Mouse (Mus musculus) gastrocnemius, adult 18-20 months (tissue): ENCODE measurements around the gene Unkl. TPM values are rescaled to one million over a fixed set of nuclear protein-coding genes. Genes with fewer than 3 reads are reported as not detected.
A peak's percentile ranks its signal among the peaks of the same experiment; 100 is the strongest.

Experiments used
- DNase-seq: peaks from one replicate; pipeline ENCODE4 v3.0.0; 2021; ENCODE audit warnings: low spot score
- microRNA-seq: library from miRNA; unstranded; fragments of <30 nt; microRNA quantifications from one replicate; pipeline ENCODE4 v1.2.0, GENCODE M21; 2021
- total RNA-seq, 2 experiments: library from RNA; stranded (reverse); gene quantifications; 2 replicates each; pipeline ENCODE4 v1.2.3; 2021

Unkl gene
- total RNA-seq, 2 experiments from 2014 or later = 5.3 to 5.8 TPM

DNA sequence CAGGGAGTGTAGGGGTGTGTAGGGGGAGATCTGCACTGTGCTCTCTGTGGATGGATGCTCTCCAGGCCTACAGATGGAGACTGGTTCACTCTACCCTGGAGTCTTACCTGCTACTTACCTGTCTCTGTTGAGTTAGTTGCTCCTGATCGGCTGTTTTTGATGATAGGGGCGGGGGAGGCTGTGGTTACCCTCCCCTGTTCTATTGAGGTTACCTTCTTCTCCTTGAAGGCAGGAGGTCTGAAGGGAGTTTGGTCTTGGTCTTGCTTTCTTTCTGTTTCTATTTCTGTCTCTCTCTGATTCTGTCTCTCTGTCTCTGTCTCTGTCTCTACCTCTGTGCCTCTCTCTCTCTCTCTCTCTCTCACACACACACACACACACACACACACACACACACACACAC lies 66.9 kb downstream of the Unkl start:
- no peak for DNase-seq

DNA sequence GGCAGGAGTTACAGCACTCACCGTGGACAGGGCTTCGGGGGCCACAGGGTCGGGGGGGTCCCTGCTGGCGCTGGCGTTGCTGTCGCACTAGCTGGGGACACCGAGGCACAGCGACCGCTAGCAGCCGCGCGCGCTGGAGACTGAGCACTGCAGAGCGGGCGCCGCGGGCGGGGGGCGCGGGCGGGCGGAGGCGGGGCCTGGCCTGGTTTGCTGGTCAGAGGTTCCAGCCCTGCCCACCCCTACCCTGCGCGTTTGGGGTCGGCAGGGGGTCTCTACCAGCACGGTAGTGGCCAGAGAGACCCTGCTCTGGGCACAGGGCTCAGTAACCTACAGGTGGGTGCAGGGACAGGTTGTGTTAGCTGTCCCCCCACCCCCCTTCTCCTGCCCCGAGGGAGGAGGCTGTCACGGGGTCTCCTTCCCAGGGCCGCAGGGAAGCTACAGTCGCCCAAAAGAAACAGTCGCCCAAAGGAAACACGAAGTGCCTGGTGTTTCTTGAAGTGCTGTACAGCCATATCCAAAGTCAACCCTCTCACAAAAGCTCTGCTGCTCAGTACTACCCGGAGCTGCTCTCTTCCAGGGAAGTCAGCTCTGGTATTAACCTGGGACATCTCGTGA lies 68.0 kb downstream of the Unkl start, which contains the start of gene Baiap3:
Gene Baiap3, minus strand, starts transcription at position 225 of the 615 bp plus-strand sequence.
- no peak for DNase-seq

DNA sequence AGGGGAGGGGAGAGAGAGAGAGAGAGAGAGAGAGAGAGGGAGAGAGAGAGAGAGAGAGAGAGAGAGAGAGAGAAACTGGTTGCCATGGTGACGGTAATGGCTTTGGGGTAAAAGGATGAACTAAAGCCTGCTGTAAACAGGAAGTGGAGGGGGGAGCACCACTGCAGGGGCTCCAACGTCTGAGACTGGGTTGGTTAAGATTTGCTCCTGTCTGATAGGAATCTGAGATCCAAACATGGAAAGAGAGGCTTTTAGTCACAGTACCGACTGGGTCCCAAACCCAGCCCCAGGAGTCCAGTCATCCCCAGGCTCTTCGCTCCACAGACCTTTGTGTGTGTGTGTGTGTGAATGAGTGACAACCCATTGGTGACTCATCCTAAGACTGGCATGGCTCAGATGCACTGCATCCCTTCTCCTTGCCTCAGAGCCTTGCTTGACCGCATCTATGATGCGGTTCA lies 69.6 kb downstream of the Unkl start:
- no peak for DNase-seq

- DNase-seq = peak; percentile 71
These were observed 76.3 kb downstream of the Unkl start for GRCm38 (mm10) chr17:25264453-25264852.

DNA sequence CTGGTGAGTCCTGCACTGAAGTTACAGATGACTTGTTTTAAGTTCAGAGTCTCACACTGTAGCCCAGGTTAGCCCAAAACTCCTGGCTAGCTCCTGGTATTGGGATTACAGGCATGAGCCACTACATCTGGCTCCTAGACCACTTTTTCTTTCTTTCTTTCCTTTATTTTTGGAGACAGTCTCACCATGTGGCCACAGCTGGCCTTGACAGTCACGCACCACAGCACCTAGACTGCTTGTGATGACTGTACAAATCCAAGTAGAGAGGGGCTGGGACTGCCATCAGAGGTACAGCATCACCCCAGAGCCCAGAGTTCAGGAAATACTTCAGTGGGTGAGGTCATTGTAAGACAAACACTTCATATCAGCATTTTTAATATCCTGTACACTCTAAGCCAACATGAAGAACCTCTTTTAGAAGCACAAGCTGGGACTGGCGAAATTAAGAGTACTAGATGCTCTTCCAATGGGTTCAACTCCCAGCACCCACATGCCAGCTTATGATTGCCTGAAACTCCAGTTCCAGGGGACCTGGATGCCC lies 82.7 kb downstream of the Unkl start:
- DNase-seq = no peak

DNA sequence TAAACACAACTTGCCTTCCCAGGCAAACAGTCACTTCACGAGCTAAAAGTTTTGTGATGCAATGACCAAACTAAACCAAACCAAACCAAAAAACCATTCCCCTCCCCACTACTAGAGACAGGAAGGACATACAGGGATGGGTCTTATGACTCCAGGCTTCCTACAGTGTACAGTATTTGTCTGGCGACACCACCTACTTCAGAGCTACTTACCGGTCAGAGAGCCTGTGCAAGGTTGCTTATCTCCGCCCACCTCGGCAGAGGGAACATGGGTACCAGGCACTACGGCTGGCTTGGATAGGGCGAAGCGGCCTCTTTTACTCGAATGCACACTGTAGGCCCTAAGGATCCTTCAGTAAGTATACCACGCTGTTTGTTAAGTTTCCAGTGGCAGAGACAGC lies 84.1 kb downstream of the Unkl start:
- DNase-seq = no peak

DNA sequence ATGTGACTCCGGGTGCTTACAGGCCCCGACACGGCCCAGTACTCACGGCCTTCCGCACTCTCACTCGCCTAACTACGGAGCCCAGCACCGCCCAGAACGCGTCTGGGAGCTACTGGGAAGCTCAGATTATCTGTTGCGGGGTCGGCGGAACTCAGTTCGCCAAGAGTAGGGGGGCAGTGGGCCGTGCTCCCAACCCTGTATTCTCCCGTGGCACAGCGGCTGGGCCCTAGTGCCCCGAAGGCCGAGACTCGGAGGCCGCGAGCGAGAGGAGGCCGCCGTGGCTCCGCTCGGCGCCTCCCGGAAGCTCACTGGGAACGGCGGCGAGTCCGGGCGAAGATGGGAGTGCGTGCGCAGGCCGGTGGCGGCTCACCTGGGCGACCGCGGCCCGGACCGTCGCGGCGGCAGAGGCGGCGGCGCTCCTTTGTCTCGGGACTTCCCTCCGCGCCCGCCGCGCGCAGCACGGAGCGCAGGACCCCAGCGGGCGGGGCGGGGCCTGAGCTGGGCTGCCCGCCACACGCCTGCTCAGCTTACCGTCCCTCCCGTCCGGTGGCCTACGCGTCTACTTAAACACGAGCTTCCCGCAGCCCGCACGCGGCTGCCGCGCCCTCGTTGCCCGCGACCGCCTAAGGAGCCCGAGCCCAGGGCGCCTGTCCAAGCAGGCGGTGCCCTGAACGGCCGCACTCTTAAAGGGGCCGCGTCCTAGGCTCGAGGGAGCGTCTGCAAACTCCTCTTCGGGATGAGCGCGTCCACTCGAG lies 84.9 kb downstream of the Unkl start:
- DNase-seq = peak; percentile 90

DNA sequence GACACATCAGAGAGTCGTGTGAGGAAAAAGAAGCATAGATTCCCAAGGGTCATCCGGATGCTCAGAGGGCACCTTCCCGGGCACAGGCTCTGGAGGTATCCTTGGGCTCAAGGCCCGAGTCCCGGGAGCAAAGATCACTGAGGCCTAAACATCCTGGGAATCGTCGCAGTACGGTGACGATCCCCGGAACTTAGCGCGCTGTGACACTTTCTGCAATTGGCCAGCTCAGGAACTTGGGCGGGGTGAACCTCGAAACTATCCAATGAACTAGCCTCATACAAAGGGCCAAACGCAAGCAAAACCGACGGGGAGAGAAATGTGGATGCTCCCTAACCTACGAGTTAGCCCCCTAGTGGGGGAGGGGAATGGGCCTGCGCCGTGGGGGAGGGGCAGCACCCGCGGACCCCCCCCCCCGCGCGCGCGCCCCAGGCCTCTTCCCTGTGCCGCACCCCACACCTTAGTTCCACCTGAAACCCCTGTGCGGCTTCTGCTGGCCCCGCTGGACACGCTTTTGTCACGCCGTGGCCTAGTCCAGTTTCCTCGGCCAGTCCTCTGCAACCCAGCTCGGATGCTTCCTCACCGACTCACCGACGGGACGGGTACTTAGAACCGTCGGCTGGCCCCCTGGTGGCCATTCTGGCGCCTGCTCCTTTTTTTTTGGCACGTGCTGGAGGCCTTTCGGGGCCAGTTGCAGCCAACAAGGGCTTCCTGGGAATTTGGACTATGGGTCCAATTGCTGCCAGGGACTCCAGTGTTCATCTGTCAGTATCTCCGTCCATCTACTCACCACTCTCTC lies 85.7 kb downstream of the Unkl start:
- DNase-seq = peak; percentile 97

- peak; percentile 10 for DNase-seq
These were observed 86.6 kb downstream of the Unkl start, which contains the start of gene Ube2i for GRCm38 (mm10) chr17:25274571-25275346. TSS of gene Ube2i (minus strand) at chr17:25274622.

DNA sequence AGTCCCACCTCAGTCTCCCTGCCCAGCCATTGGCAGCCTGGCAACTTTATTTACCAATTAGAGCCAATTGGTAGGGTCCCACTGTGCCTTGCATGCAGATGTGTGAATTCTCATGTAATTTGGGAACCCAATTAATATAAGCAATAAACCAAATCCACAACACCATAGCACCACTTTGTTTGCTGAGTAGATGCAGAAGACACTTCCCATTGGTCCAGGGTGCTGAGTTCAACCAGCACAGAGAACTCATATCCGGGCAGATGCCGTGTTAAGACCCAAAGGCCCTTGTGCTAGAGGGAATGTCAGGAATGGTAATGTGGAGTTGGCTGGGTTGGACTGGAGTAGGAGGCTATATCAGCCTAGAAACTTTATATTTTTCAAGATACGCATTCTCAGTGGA lies 87.6 kb downstream of the Unkl start:
- DNase-seq = no peak

DNA sequence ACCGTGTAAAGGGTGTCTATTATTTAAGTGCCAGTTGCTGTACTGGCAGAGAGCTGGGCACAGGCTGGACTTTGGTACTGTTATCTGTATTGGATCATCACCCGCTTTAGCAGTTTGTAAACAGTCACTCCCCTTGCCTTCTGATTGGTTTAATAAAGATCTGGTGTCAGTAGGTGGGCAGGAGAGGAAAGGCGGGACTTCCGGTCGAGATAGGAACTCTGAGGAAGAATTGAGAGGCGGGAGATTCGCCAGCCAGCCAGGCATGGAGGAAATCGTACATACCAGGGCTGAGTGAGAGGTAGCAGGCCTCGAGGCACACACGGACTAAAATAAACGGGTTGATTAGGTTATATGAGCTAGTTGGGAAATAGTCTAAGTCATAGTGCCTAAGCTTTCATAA lies 93.9 kb downstream of the Unkl start:
- peak; percentile 29 for DNase-seq

Small RNA genes lying within 50 kb of the gene (microRNA-seq; reads per million reads assigned to microRNA genes)
- not detected for gene Mir3547

Other genes with a start within 250 kb of the Unkl start
- gene Jpt2, start 227.7 kb upstream of the Unkl start, total RNA-seq = 1 to 10 TPM; 3.9 to 5.9 TPM
- gene Cramp1l, start 172.6 kb upstream of the Unkl start, total RNA-seq = 1 to 10 TPM; 6.8 to 7.6 TPM
- gene Ift140, start 172.3 kb upstream of the Unkl start, total RNA-seq = 1 to 10 TPM; 1.9 to 2.1 TPM
- 10 to 100 TPM; 10.8 to 18.8 TPM for gene Tmem204, start 104.8 kb upstream of the Unkl start, total RNA-seq
- gene Telo2, start 72.4 kb upstream of the Unkl start, total RNA-seq = 1 to 10 TPM; 4.0 to 6.0 TPM
- 1 to 10 TPM; 1.1 to 1.5 TPM for gene Ptx4, start 67.6 kb upstream of the Unkl start, total RNA-seq
- gene Clcn7, start 55.0 kb upstream of the Unkl start, total RNA-seq = 10 to 100 TPM; 15.0 to 16.0 TPM
- gene Ccdc154, start 25.9 kb upstream of the Unkl start, total RNA-seq = not detected
- gene Gm38655, start 12.9 kb upstream of the Unkl start, total RNA-seq = not detected
- gene BC003965, start 3.8 kb upstream of the Unkl start, total RNA-seq = 10 to 100 TPM; 12.7 to 14.5 TPM
- gene Gnptg, start 51.7 kb downstream of the Unkl start, total RNA-seq = 10 to 100 TPM; 14.1 to 15.6 TPM
- 10 to 100 TPM; 16.7 to 18.3 TPM for gene Tsr3, start 51.8 kb downstream of the Unkl start, total RNA-seq
- under 1 TPM; 0.14 to 0.21 TPM for gene Baiap3, start 68.0 kb downstream of the Unkl start, total RNA-seq
- gene Ube2i, start 86.2 kb downstream of the Unkl start, total RNA-seq = 10 to 100 TPM; 57.0 to 61.5 TPM
- under 1 TPM; 0.55 to 0.66 TPM for gene Prss34, start 110.0 kb downstream of the Unkl start, total RNA-seq
- not detected for gene Prss28, start 120.2 kb downstream of the Unkl start, total RNA-seq
- gene Prss29, start 130.3 kb downstream of the Unkl start, total RNA-seq = not detected
- 1 to 10 TPM; 2.0 to 3.4 TPM for gene Tpsab1, start 157.2 kb downstream of the Unkl start, total RNA-seq
- 1 to 10 TPM; 4.7 to 5.8 TPM for gene Tpsb2, start 177.9 kb downstream of the Unkl start, total RNA-seq
- gene Tpsg1, start 180.9 kb downstream of the Unkl start, total RNA-seq = under 1 TPM; 0.30 to 0.31 TPM
- gene Cacna1h, start 245.4 kb downstream of the Unkl start, total RNA-seq = 1 to 10 TPM in 1 of 2 experiments, under 1 TPM in 1; 0.81 to 1.1 TPM